Mouse (Mus musculus) liver, embryonic 14.5 days (tissue): ENCODE results near the gene Ccdc171. TPM values are rescaled to one million over a fixed set of nuclear protein-coding genes. Genes with fewer than 3 reads are reported as not detected.

ENCODE experiments used
- ATAC-seq: fragments of 200-750 bp; cut with Nextera tagmentation; 2 replicates; pipeline ENCODE4 v1.8.0; 2017; ENCODE audit warnings: moderate number of reproducible peaks, mild to moderate bottlenecking, moderate library complexity; ENCODE audit not compliant: insufficient read depth
- DNase-seq, 3 experiments: peaks; one replicate each; pipeline ENCODE4 v3.0.0-alpha.2; 2012 to 2013; ENCODE audit warnings: low read depth in 3 of 3, low spot score in 3 of 3
- H3K27ac ChIP-seq: fragments of 300-500 bp; sonication (generic); 2 replicates; pipeline ENCODE4 v1.5.1; 2014; ENCODE audit warnings: moderate library complexity, mild to moderate bottlenecking, control low read depth, inconsistent platforms
- H3K27me3 ChIP-seq: fragments of 300-500 bp; sonication (generic); 2 replicates; pipeline ENCODE4 v1.6.1; 2014; ENCODE audit warnings: mild to moderate bottlenecking, low read length, moderate library complexity; ENCODE audit not compliant: control insufficient read depth, insufficient read depth
- H3K36me3 ChIP-seq: fragments of 300-500 bp; sonication (generic); replicated peaks from 2 replicates; pipeline ENCODE4 v1.6.1; 2014; ENCODE audit warnings: low read depth; ENCODE audit not compliant: control insufficient read depth, insufficient read depth
- H3K4me1 ChIP-seq, 2 experiments: fragments of 200-500 bp in 1 of 2; fragments of 300-500 bp in 1 of 2; sonication (generic) in 1 of 2; replicated peaks; 2 replicates each; pipeline ENCODE4 v1.6.1; 2012 to 2014; ENCODE audit warnings: antibody characterized with exemption in 1 of 2, inconsistent platforms in 1 of 2, low read length in 1 of 2; ENCODE audit not compliant: control insufficient read depth in 2 of 2, insufficient read depth in 2 of 2
- H3K4me2 ChIP-seq: fragments of 300-500 bp; sonication (generic); 2 replicates; pipeline ENCODE4 v1.6.1; 2014; ENCODE audit warnings: low read depth, mild to moderate bottlenecking, control low read depth, moderate library complexity
- H3K4me3 ChIP-seq, 2 experiments: fragments of 200-500 bp in 1 of 2; fragments of 300-500 bp in 1 of 2; sonication (generic) in 1 of 2; 2 replicates each; pipeline ENCODE4 v1.5.1; 2012 to 2014; ENCODE audit warnings: low read depth in 2 of 2, low read length in 2 of 2, mild to moderate bottlenecking in 2 of 2, control low read depth in 1 of 2, inconsistent platforms in 1 of 2, moderate library complexity in 1 of 2; ENCODE audit not compliant: insufficient read depth in 1 of 2
- H3K9ac ChIP-seq: fragments of 300-500 bp; sonication (generic); replicated peaks from 2 replicates; pipeline ENCODE4 v1.6.1; 2014; ENCODE audit warnings: mild to moderate bottlenecking, control low read depth, moderate library complexity
- H3K9me3 ChIP-seq: fragments of 300-500 bp; sonication (generic); 2 replicates; pipeline ENCODE4 v1.6.1; 2016; ENCODE audit warnings: low read length, mixed read lengths; ENCODE audit not compliant: control insufficient read depth
- CTCF ChIP-seq: IDR thresholded peaks from 2 replicates; pipeline ENCODE4 v1.5.1; 2016; ENCODE audit warnings: antibody characterized with exemption, low read depth, control low read depth
- EP300 ChIP-seq: IDR thresholded peaks from 2 replicates; pipeline ENCODE4 v1.6.1; 2016; ENCODE audit warnings: antibody characterized with exemption, low read depth
- WGBS: fragments of 180-500 bp; shearing (Covaris S2); extraction: QIAGEN DNeasy Blood & Tissue Kit; methylation state at CpG from one replicate; pipeline ENCODE4 v1.1.7; 2014; ENCODE audit not compliant: insufficient replicate concordance; 5-methylcytosine and 5-hydroxymethylcytosine counted together
- polyA plus RNA-seq, 2 experiments: library from polyadenylated mRNA; depleted of rRNA in 1 of 2; stranded (reverse) in 1 of 2; unstranded in 1 of 2; fragments of >200 nt; fragmentation: Nextera tagmentation in 1 of 2; extraction: Ambion mirVana in 1 of 2; gene quantifications; 2 replicates each; pipeline versions ENCODE4 v1.2.1 to v1.2.3; 2012 to 2014

The Ccdc171 gene
- polyA plus RNA-seq, 2 experiments = 0.77 to 0.89 TPM

GRCm38 (mm10) chr4:83846304-83846703, 321.0 kb downstream of the Ccdc171 start:
- TF ChIP-seq EP300 (no peak), CTCF (no peak)
- no peaks in the 10 kb centered on the region for H3K4me1 ChIP-seq
- H3K27me3 ChIP-seq = no peaks in the 10 kb centered on the region
- no peak overlapping the region for H3K4me2 ChIP-seq
- 67% methylated on average over 7 of the region's 7 CpGs for WGBS
- DNase-seq (no peak), ATAC-seq (no peak)
- no peaks in the 10 kb centered on the region for H3K36me3 ChIP-seq
- H3K27ac ChIP-seq = no peak overlapping the region
- no peak overlapping the region for H3K4me3 ChIP-seq
- no peak overlapping the region for H3K9ac ChIP-seq
- no peaks in the 10 kb centered on the region for H3K9me3 ChIP-seq

- Histone ChIP-seq H3K4me1 (no peaks in the 10 kb centered on the region), H3K4me3 (no peak overlapping the region), H3K9ac (no peak overlapping the region), H3K27ac (no peak overlapping the region), H3K9me3 (no peaks in the 10 kb centered on the region), H3K4me2 (no peak overlapping the region), H3K36me3 (no peaks in the 10 kb centered on the region), H3K27me3 (no peaks in the 10 kb centered on the region)
- 65% methylated on average over 5 of the region's 5 CpGs for WGBS
- TF ChIP-seq CTCF (no peak), EP300 (no peak)
- no peak for DNase-seq
- ATAC-seq = no peak
Measured at GRCm38 (mm10) chr4:83853885-83854284, 328.5 kb downstream of the Ccdc171 start.

GRCm38 (mm10) chr4:83861706-83862105, 336.4 kb downstream of the Ccdc171 start:
- ATAC-seq (no peak), DNase-seq (no peak)
- Histone ChIP-seq H3K27me3 (no peaks in the 10 kb centered on the region), H3K36me3 (no peaks in the 10 kb centered on the region), H3K27ac (no peak overlapping the region), H3K4me1 (no peaks in the 10 kb centered on the region), H3K4me2 (no peak overlapping the region), H3K9ac (no peak overlapping the region), H3K9me3 (no peaks in the 10 kb centered on the region), H3K4me3 (no peak overlapping the region)
- no peak for TF ChIP-seq EP300
- no peak for TF ChIP-seq CTCF
- 65% methylated on average over 3 of the region's 3 CpGs for WGBS

GRCm38 (mm10) chr4:83862295-83862694, 336.9 kb downstream of the Ccdc171 start:
- WGBS = 64% methylated on average over 7 of the region's 7 CpGs
- H3K9ac ChIP-seq = no peak overlapping the region

DNA sequence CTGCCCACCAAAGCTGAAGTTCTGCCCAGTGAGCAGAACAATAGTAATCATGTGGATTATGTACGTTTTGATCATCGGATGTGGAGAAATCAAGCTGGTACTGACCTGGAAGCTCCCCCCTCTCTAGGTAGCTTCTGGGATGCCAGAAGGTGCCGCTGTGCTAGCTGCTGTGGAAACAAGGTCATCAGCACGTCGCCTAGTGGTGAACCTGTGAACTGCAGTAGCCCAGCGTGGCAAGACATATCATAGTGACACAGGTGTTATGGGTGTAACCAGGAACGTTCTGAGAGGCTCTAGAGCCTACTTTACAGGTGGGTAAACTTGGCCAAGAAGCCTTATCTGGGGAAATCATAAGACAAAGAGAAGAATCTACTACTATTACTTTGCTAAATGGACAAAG, 351.3 kb downstream of the Ccdc171 start:
- H3K4me3 ChIP-seq = no peak overlapping the region
- no peak overlapping the region for H3K27ac ChIP-seq
- no peaks in the 10 kb centered on the region for H3K4me1 ChIP-seq
- H3K9me3 ChIP-seq = no peaks in the 10 kb centered on the region
- no peaks in the 10 kb centered on the region for H3K36me3 ChIP-seq
- TF ChIP-seq EP300 = no peak
- TF ChIP-seq CTCF = peak; percentile 57
- H3K4me2 ChIP-seq = no peak overlapping the region
- WGBS = 49% methylated on average over 7 of the region's 7 CpGs
- no peaks in the 10 kb centered on the region for H3K27me3 ChIP-seq
- no peak for ATAC-seq
- H3K9ac ChIP-seq = no peak overlapping the region
- DNase-seq = no peak

More at GRCm38 (mm10) chr4:83862295-83862694, 336.9 kb downstream of the Ccdc171 start:
- Histone ChIP-seq H3K27me3 (no peaks in the 10 kb centered on the region), H3K9me3 (no peaks in the 10 kb centered on the region), H3K27ac (no peak overlapping the region), H3K4me3 (no peak overlapping the region), H3K36me3 (no peaks in the 10 kb centered on the region), H3K4me2 (no peak overlapping the region), H3K4me1 (no peaks in the 10 kb centered on the region)
- ATAC-seq (no peak), DNase-seq (no peak)
- TF ChIP-seq CTCF (no peak), EP300 (no peak)
